Mouse (Mus musculus) adrenal gland, adult (tissue): ENCODE results near the gene Frem1.

Experiments
- DNase-seq, 2 experiments: peaks; one replicate each; pipeline ENCODE4 v3.0.0; 2022 to 2023; ENCODE audit warnings: low spot score in 1 of 2; ENCODE audit not compliant: inconsistent age in 2 of 2

Frem1 gene

GRCm38 (mm10) chr4:83051634-83052577 is at the start of gene Frem1:
Gene Frem1 (minus strand): TSS chr4:83052339.
- DNase-seq, result peak; percentile 5 to 23

- no peak for DNase-seq
Observed at GRCm38 (mm10) chr4:83099025-83099424, 46.9 kb upstream of the Frem1 start.

- no peak for DNase-seq
Observed at GRCm38 (mm10) chr4:83093941-83094340, 41.8 kb upstream of the Frem1 start.

- peak in 1 of 2 experiments; percentile 42 for DNase-seq
Observed at GRCm38 (mm10) chr4:83090691-83091448, 38.7 kb upstream of the Frem1 start.

- peak in 1 of 2 experiments; percentile 22 for DNase-seq
Observed at GRCm38 (mm10) chr4:83080364-83081174, 28.4 kb upstream of the Frem1 start.

GRCm38 (mm10) chr4:83064191-83064590 is 12.1 kb upstream of the Frem1 start:
- DNase-seq, result no peak

- DNase-seq, result no peak
Observed at GRCm38 (mm10) chr4:83061564-83061963, 9.4 kb upstream of the Frem1 start.

- DNase-seq, result no peak
Observed at GRCm38 (mm10) chr4:83058617-83059016, 6.5 kb upstream of the Frem1 start.

GRCm38 (mm10) chr4:83058182-83058581 is 6.0 kb upstream of the Frem1 start:
- DNase-seq, result no peak

- no peak for DNase-seq
Observed at GRCm38 (mm10) chr4:83056496-83056895, 4.4 kb upstream of the Frem1 start.

GRCm38 (mm10) chr4:83055444-83055843 is 3.3 kb upstream of the Frem1 start:
- no peak for DNase-seq

- no peak for DNase-seq
Observed at GRCm38 (mm10) chr4:83053206-83053605, 1.1 kb upstream of the Frem1 start.

GRCm38 (mm10) chr4:83051176-83051575 is 963 bp downstream of the Frem1 start:
- DNase-seq, result no peak

- DNase-seq, result no peak
Observed at GRCm38 (mm10) chr4:83050151-83050796, 1.9 kb downstream of the Frem1 start.

- no peak for DNase-seq
Observed at GRCm38 (mm10) chr4:83049288-83049687, 2.9 kb downstream of the Frem1 start.

GRCm38 (mm10) chr4:83048561-83048960 is 3.6 kb downstream of the Frem1 start:
- no peak for DNase-seq

- DNase-seq, result no peak
Observed at GRCm38 (mm10) chr4:83046806-83047205, 5.3 kb downstream of the Frem1 start.

GRCm38 (mm10) chr4:83046069-83046468 is 6.1 kb downstream of the Frem1 start:
- DNase-seq, result no peak

GRCm38 (mm10) chr4:83045266-83045665 is 6.9 kb downstream of the Frem1 start:
- DNase-seq, result no peak

GRCm38 (mm10) chr4:83040780-83041179 is 11.4 kb downstream of the Frem1 start:
- DNase-seq, result no peak

GRCm38 (mm10) chr4:83032780-83033179 is 19.4 kb downstream of the Frem1 start:
- DNase-seq, result no peak
